ENCODE assay signal across 8 mouse cellular contexts in the genomic region with DNA sequence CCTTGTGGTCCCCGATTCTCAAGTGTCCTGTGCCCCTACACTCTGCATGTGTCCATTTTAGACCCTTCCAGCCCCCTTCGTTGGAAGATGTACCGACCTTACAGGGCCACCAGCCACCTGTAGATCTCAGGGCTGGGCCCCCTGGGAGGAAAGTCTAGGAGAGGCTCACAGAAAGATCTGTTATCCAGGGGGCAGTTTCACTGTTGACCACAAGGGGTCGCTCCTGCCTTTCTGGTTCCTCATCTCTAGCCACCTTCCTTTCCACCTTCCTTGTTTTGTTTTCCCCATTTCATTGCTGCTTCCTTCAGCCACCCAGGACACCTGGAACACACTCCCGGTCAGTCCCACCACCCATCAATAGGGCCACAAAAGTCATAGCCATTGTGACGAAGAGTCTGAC.
DNase-seq lines count a peak whose midpoint lies in the region; ATAC-seq and TF ChIP-seq lines count a peak whose summit lies in the region.
"Not testable (repeated sequence)": the region's sequence is repeated elsewhere in the genome, so short reads cannot be mapped to it uniquely, and the experiment has no call there.

No protein-coding gene starts in this region.

- peak; percentile 83 for DNase-seq in 3T3-L1 (ENCODE audit: low read depth, low spot score)
- peak; percentile 65 to 90 for DNase-seq in adrenal gland, adult (ENCODE audit: inconsistent age in 2 of 2, low spot score in 1 of 2)
- peak; percentile 63 to 74 for DNase-seq in cerebellum, postnatal 25 days
- DNase-seq in frontal cortex, postnatal 36 days (ENCODE audit: low spot score in 2 of 2): peak; percentile 65 to 71
- DNase-seq in hindbrain, postnatal 0 days (ENCODE audit: low spot score): peak; percentile 83
- DNase-seq in left cerebral cortex, postnatal 10 days (ENCODE audit: extremely low spot score in 1 of 2, low spot score in 2 of 2): peak; percentile 49 to 74
- DNase-seq in right cerebral cortex, postnatal 25 days: peak; percentile 44

- ATAC-seq in hindbrain, postnatal 0 days: not testable (repeated sequence)
- ATAC-seq in megakaryocyte, adult 5-6 weeks (ENCODE audit: poor library complexity, severe bottlenecking): peak; percentile 46

- H3K9me3 ChIP-seq in hindbrain, postnatal 0 days (ENCODE audit: low read length): not testable (repeated sequence)

- intact Hi-C loops in left cerebral cortex, postnatal 10 days (cut with DNase I): loop anchor here (5.0 to 10.0 kb wide), 2 partner anchors 477 to 700 kb away; no protein-coding TSS in a partner anchor

- H3K36me3 ChIP-seq in hindbrain, postnatal 0 days (ENCODE audit: insufficient read depth, low read length): not testable (repeated sequence)

- WGBS in hindbrain, postnatal 0 days: 36% methylated on average over 6 of the region's 6 CpGs

- H3K9ac ChIP-seq in hindbrain, postnatal 0 days (replicated peaks; ENCODE audit: low read length): not testable (repeated sequence)

- not testable (repeated sequence) for H3K4me3 ChIP-seq in hindbrain, postnatal 0 days (ENCODE audit: low read length)

- not testable (repeated sequence) for H3K4me1 ChIP-seq in hindbrain, postnatal 0 days (ENCODE audit: insufficient read depth, low read length)

- not testable (repeated sequence) for H3K27ac ChIP-seq in hindbrain, postnatal 0 days

- not testable (repeated sequence) for H3K4me2 ChIP-seq in hindbrain, postnatal 0 days (ENCODE audit: low read depth, low read length)

- not testable (repeated sequence) for H3K27me3 ChIP-seq in hindbrain, postnatal 0 days (ENCODE audit: insufficient read depth, low read length)

- TF ChIP-seq CTCF in hindbrain, postnatal 0 days (IDR thresholded peaks at IDR 0.05; ENCODE audit: low read depth): peak; percentile 91
